Mouse (Mus musculus) lung, embryonic 15.5 days (tissue): Measurements from ENCODE around the gene Uso1. TPM values are rescaled to one million over a fixed set of nuclear protein-coding genes. Genes with fewer than 3 reads are reported as not detected.

ENCODE experiments used
- ATAC-seq: fragments of 200-750 bp; cut with Nextera tagmentation; 2 replicates; pipeline ENCODE4 v1.8.0; 2017; ENCODE audit warnings: moderate number of reproducible peaks, borderline replicate concordance; ENCODE audit not compliant: low FRiP score, low TSS enrichment; ENCODE audit errors: extremely low read depth
- H3K27ac ChIP-seq: fragments of 300-500 bp; sonication (generic); 2 replicates; pipeline ENCODE4 v1.5.1; 2015; ENCODE audit warnings: moderate library complexity, mild to moderate bottlenecking, inconsistent platforms
- H3K27me3 ChIP-seq: fragments of 300-500 bp; sonication (generic); 2 replicates; pipeline ENCODE4 v1.6.1; 2015; ENCODE audit warnings: inconsistent platforms
- H3K36me3 ChIP-seq: fragments of 300-500 bp; sonication (generic); 2 replicates; pipeline ENCODE4 v1.6.1; 2015; ENCODE audit warnings: inconsistent platforms
- H3K4me1 ChIP-seq: fragments of 300-500 bp; sonication (generic); 2 replicates; pipeline ENCODE4 v1.6.1; 2015; ENCODE audit warnings: inconsistent platforms
- H3K4me2 ChIP-seq: fragments of 300-500 bp; sonication (generic); 2 replicates; pipeline ENCODE4 v1.6.1; 2015; ENCODE audit warnings: inconsistent platforms, mild to moderate bottlenecking, moderate library complexity
- H3K4me3 ChIP-seq: fragments of 300-500 bp; sonication (generic); 2 replicates; pipeline ENCODE4 v1.5.1; 2015; ENCODE audit warnings: mild to moderate bottlenecking, inconsistent platforms
- H3K9ac ChIP-seq: fragments of 300-500 bp; sonication (generic); 2 replicates; pipeline ENCODE4 v1.6.1; 2015; ENCODE audit warnings: inconsistent platforms
- H3K9me3 ChIP-seq: fragments of 300-500 bp; sonication (generic); 2 replicates; pipeline ENCODE4 v1.6.1; 2016; ENCODE audit warnings: inconsistent platforms
- WGBS: fragments of 180-500 bp; shearing (Covaris S2); methylation state at CpG from one replicate; pipeline ENCODE4 v1.1.7; 2015; 5-methylcytosine and 5-hydroxymethylcytosine counted together
- polyA plus RNA-seq: library from polyadenylated mRNA; unstranded; fragments of >200 nt; fragmentation: Nextera tagmentation; extraction: Ambion mirVana; gene quantifications from 2 replicates; pipeline ENCODE4 v1.2.1, GENCODE M21; 2015

The Uso1 gene
- 35.9 and 38.0 TPM in 2 replicates for polyA plus RNA-seq

- Histone ChIP-seq H3K27me3 (no peaks in the 10 kb centered on the region), H3K9me3 (no peaks in the 10 kb centered on the region), H3K4me3 (peak within 1 kb of the TSS; percentile 73), H3K36me3 (no peaks in the 10 kb centered on the region), H3K4me1 (peaks cover 21% of the 10 kb centered on the region), H3K9ac (peak within 1 kb of the TSS; percentile 71), H3K27ac (peak within 1 kb of the TSS; percentile 61), H3K4me2 (peak within 1 kb of the TSS; percentile 84)
- WGBS = under 1% methylated on average over 58 of the region's 59 CpGs
- ATAC-seq = peak; percentile 98
These were observed at the start of gene Uso1 for GRCm38 (mm10) chr5:92137239-92138046. Uso1 (plus strand) TSS chr5:92137938.

GRCm38 (mm10) chr5:92093263-92094061, 44.3 kb upstream of the Uso1 start:
- H3K9me3 ChIP-seq = no peaks in the 10 kb centered on the region
- no peaks in the 10 kb centered on the region for H3K27me3 ChIP-seq
- no peaks in the 10 kb centered on the region for H3K4me1 ChIP-seq
- no peak overlapping the region for H3K4me2 ChIP-seq
- ATAC-seq = no peak
- H3K27ac ChIP-seq = no peak overlapping the region
- H3K9ac ChIP-seq = no peak overlapping the region
- H3K4me3 ChIP-seq = no peak overlapping the region
- WGBS = 66% methylated on average over 15 of the region's 15 CpGs
- H3K36me3 ChIP-seq = no peaks in the 10 kb centered on the region

GRCm38 (mm10) chr5:92094062-92094415, 43.7 kb upstream of the Uso1 start:
- Histone ChIP-seq H3K9ac (no peak overlapping the region), H3K4me2 (no peak overlapping the region), H3K27ac (no peak overlapping the region), H3K9me3 (no peaks in the 10 kb centered on the region), H3K4me1 (no peaks in the 10 kb centered on the region), H3K27me3 (no peaks in the 10 kb centered on the region), H3K4me3 (no peak overlapping the region), H3K36me3 (no peaks in the 10 kb centered on the region)
- WGBS = 71% methylated on average over 3 of the region's 3 CpGs
- no peak for ATAC-seq

DNA sequence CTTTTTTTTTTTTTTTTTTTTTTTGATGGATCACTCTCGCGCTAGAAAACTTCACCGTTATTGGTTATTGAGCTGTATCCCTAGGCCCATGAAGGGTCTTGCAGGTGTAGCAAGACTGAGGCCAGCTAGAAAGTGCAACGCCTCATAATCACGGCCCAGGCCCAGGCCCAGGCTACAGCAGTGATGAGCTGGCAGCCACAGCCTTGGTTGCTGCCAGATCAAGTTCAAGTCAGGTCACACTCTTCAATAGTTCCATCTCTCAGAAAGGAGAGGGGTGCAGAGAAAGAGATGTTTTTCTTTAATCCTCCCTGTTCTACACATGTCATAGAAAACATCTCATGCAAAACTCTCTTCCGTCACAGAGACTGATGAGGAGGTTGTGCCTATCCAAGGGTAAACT, 41.0 kb upstream of the Uso1 start:
- H3K36me3 ChIP-seq = no peaks in the 10 kb centered on the region
- ATAC-seq = no peak
- 91% methylated on average over 6 of the region's 6 CpGs for WGBS
- H3K4me3 ChIP-seq = no peak overlapping the region
- H3K9ac ChIP-seq = no peak overlapping the region
- H3K4me1 ChIP-seq = no peaks in the 10 kb centered on the region
- H3K9me3 ChIP-seq = no peaks in the 10 kb centered on the region
- H3K4me2 ChIP-seq = no peak overlapping the region
- H3K27ac ChIP-seq = no peak overlapping the region
- H3K27me3 ChIP-seq = no peaks in the 10 kb centered on the region

DNA sequence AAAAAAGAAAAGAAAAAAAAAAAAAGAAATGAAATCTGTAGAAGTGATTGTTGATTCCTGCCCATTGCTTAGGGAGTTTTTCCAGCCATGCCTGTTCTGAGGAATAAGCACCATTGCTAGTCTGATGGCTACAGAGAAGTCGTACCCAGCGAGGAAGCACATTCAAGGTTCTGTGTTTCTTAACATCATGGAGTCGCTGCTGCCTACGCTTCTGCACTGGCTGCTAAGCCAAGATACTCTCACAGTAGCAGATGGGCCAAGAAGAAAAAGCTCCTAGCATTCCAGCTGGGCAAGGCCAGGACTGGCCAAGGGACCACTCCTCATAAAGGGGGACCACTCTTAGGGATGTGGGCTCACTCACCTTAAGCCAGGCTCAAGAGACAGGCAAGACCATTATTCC, 40.0 kb upstream of the Uso1 start:
- no peaks in the 10 kb centered on the region for H3K36me3 ChIP-seq
- H3K9me3 ChIP-seq = no peaks in the 10 kb centered on the region
- no peak overlapping the region for H3K27ac ChIP-seq
- no peak overlapping the region for H3K4me3 ChIP-seq
- no peaks in the 10 kb centered on the region for H3K27me3 ChIP-seq
- no peak overlapping the region for H3K9ac ChIP-seq
- no peak for ATAC-seq
- H3K4me1 ChIP-seq = no peaks in the 10 kb centered on the region
- WGBS = 94% methylated on average over 4 of the region's 4 CpGs
- H3K4me2 ChIP-seq = no peak overlapping the region

GRCm38 (mm10) chr5:92098351-92099109, 39.2 kb upstream of the Uso1 start:
- ATAC-seq = no peak
- no peak overlapping the region for H3K27ac ChIP-seq
- no peak overlapping the region for H3K4me3 ChIP-seq
- no peaks in the 10 kb centered on the region for H3K36me3 ChIP-seq
- no peaks in the 10 kb centered on the region for H3K9me3 ChIP-seq
- H3K9ac ChIP-seq = no peak overlapping the region
- no peaks in the 10 kb centered on the region for H3K4me1 ChIP-seq
- H3K4me2 ChIP-seq = no peak overlapping the region
- no peaks in the 10 kb centered on the region for H3K27me3 ChIP-seq
- 65% methylated on average over 13 of the region's 13 CpGs for WGBS

- Histone ChIP-seq H3K27ac (no peak overlapping the region), H3K4me3 (no peak overlapping the region), H3K9me3 (no peaks in the 10 kb centered on the region), H3K36me3 (no peaks in the 10 kb centered on the region), H3K4me1 (no peaks in the 10 kb centered on the region), H3K27me3 (no peaks in the 10 kb centered on the region), H3K4me2 (no peak overlapping the region), H3K9ac (no peak overlapping the region)
- WGBS = 89% methylated on average over 8 of the region's 8 CpGs
- ATAC-seq = no peak
These were observed 36.1 kb upstream of the Uso1 start for GRCm38 (mm10) chr5:92101601-92102000.

- no peak overlapping the region for H3K4me2 ChIP-seq
- H3K9ac ChIP-seq = no peak overlapping the region
These were observed 34.7 kb upstream of the Uso1 start for GRCm38 (mm10) chr5:92103062-92103461.

DNA sequence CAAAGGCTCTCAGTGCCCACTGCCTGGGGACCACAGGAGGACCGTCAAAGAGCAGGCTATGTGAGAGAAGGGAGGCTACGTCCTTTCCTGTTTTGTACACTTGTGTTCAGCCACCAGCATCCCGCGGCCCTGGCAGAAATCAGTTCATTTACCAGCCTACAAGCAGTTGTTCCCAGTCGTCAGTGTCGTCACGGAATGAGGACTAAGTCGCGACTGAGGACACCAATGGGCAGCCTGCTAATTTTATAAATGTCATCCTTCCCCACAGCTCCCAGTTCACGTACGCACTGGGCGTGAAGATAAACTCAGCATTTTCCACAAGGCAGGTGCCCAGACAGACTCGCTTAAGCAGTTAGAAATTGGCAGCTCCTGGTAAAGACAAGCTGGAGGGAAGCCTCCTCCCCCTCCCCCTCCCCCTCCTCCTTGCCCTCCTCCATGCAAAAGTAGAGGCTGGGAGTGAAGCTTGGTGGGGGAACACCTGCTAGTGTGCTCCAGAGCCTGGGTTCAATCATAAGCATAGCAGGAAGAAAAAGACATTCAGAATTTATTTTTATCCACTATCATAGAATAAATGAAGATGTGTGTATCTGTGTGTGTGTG, 33.8 kb upstream of the Uso1 start:
- H3K9ac ChIP-seq = no peak overlapping the region
- 64% methylated on average over 13 of the region's 13 CpGs for WGBS

More at GRCm38 (mm10) chr5:92103062-92103461, 34.7 kb upstream of the Uso1 start:
- Histone ChIP-seq H3K4me1 (no peaks in the 10 kb centered on the region), H3K36me3 (no peaks in the 10 kb centered on the region), H3K27ac (no peak overlapping the region), H3K4me3 (no peak overlapping the region), H3K27me3 (no peaks in the 10 kb centered on the region), H3K9me3 (no peaks in the 10 kb centered on the region)
- WGBS = 19% methylated on average over 6 of the region's 6 CpGs
- ATAC-seq = 0 out of 2 replicates have a peak, but pooled peaks have one; percentile 48

GRCm38 (mm10) chr5:92106327-92107125, 31.2 kb upstream of the Uso1 start:
- no peak overlapping the region for H3K4me2 ChIP-seq
- H3K27ac ChIP-seq = no peak overlapping the region
- no peaks in the 10 kb centered on the region for H3K9me3 ChIP-seq
- no peak overlapping the region for H3K4me3 ChIP-seq
- no peaks in the 10 kb centered on the region for H3K4me1 ChIP-seq
- ATAC-seq = no peak
- H3K9ac ChIP-seq = no peak overlapping the region
- 35% methylated on average over 10 of the region's 10 CpGs for WGBS
- no peaks in the 10 kb centered on the region for H3K36me3 ChIP-seq
- H3K27me3 ChIP-seq = no peaks in the 10 kb centered on the region

More for the DNA sequence above, 33.8 kb upstream of the Uso1 start:
- no peaks in the 10 kb centered on the region for H3K27me3 ChIP-seq
- no peaks in the 10 kb centered on the region for H3K4me1 ChIP-seq
- H3K4me2 ChIP-seq = no peak overlapping the region
- no peak overlapping the region for H3K27ac ChIP-seq
- no peak for ATAC-seq
- no peak overlapping the region for H3K4me3 ChIP-seq
- H3K9me3 ChIP-seq = no peaks in the 10 kb centered on the region
- H3K36me3 ChIP-seq = no peaks in the 10 kb centered on the region

GRCm38 (mm10) chr5:92107282-92107681, 30.5 kb upstream of the Uso1 start:
- H3K4me1 ChIP-seq = no peaks in the 10 kb centered on the region
- no peak overlapping the region for H3K9ac ChIP-seq
- 69% methylated on average over 4 of the region's 4 CpGs for WGBS
- H3K36me3 ChIP-seq = no peaks in the 10 kb centered on the region
- H3K27ac ChIP-seq = no peak overlapping the region
- no peak overlapping the region for H3K4me2 ChIP-seq
- no peaks in the 10 kb centered on the region for H3K27me3 ChIP-seq
- H3K9me3 ChIP-seq = no peaks in the 10 kb centered on the region
- no peak for ATAC-seq
- no peak overlapping the region for H3K4me3 ChIP-seq
